Mouse (Mus musculus) liver, embryonic 14.5 days (tissue): ENCODE measurements around the gene Hipk3.

ENCODE experiments used
- CTCF ChIP-seq: IDR thresholded peaks from 2 replicates; pipeline ENCODE4 v1.5.1; 2016; ENCODE audit warnings: antibody characterized with exemption, low read depth, control low read depth
- EP300 ChIP-seq: IDR thresholded peaks from 2 replicates; pipeline ENCODE4 v1.6.1; 2016; ENCODE audit warnings: antibody characterized with exemption, low read depth

DNA sequence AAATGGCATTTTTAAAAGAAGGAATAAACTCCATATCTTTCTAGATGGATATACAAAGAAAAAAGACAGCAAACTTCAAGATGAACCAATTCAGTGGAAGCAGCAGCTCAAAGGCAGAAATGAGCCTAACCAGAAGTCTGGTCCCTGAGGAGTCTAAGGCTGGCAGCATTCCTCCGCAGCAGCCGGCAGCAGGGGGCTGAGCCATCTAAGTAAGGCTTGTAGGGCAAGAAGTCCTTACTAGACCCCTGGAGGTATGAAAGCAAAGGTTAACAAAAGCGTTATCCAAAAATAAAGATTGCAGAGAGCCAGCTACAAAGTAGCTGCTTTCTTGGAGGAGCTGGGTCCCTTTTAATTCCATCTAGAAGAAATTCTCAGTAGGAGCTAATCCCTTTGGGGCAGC is 115.5 kb downstream of the Hipk3 start:
- TF ChIP-seq CTCF (no peak), EP300 (no peak)
